Mouse (Mus musculus) heart, adult 18-20 months (tissue): ENCODE measurements around the gene Cpsf3. TPM values are rescaled to one million over a fixed set of nuclear protein-coding genes. Genes with fewer than 3 reads are reported as not detected.

Source experiments
- DNase-seq, 2 experiments: peaks; one replicate each; pipeline ENCODE4 v3.0.0; 2021 to 2022; ENCODE audit warnings: mixed read lengths in 1 of 2
- total RNA-seq, 2 experiments: library from RNA; stranded (reverse); gene quantifications; 2 replicates each; pipeline ENCODE4 v1.2.3; 2021

Cpsf3 gene
- total RNA-seq, 2 experiments from 2014 or later, result 34.6 to 38.5 TPM

DNA sequence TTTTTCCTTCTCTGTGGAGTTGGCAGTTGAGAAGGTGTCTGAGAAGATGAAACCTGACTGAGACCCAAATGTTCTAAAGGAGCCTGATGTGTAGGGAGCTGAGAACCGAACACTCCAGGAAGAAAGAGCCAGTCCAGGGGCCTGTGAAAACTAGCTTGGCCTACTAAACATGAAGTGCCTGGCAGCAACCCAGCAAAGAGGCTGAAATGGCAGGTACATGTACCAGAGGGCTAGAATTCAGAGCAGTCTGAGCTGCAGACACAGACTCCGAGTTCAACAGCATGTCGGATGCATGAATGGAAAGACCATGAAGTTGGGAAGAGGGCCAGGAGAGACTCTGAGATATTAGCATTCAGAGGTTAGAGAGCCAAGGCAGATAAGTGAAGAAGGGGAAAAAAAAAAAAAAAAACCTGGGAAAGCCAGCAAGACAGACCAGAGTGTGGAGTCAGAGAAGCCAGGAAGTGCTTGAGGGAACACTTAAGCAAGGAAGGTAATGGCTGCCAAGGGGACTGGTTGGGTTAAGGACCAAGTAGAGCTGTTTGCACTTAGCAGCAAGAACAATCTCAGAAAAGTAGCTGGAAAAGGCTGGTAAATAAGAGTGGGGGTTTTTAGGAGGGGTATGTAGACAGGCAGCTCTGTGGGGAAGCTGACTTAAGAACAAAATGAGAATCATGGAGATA, 3.7 kb downstream of the Cpsf3 start:
- no peak for DNase-seq

DNA sequence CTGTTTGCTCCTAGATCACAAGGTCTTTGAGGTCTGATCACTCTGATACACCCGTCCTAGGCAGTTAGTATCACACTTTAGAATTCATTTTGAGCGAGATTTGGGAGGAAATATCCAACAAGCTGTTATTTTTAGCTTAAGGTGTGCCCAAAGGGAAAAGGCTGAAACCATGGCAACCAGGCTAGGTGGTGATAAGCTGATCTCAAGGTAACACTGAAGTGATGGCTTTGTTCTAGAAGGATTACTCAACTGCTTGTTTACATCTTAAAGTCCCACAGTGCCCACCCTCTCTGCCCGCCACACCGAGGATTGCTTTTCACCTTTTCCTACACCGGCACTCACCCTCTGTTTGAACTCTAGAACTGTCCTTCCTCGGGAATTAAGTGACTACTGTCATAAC, 4.5 kb downstream of the Cpsf3 start:
- DNase-seq, result no peak

DNA sequence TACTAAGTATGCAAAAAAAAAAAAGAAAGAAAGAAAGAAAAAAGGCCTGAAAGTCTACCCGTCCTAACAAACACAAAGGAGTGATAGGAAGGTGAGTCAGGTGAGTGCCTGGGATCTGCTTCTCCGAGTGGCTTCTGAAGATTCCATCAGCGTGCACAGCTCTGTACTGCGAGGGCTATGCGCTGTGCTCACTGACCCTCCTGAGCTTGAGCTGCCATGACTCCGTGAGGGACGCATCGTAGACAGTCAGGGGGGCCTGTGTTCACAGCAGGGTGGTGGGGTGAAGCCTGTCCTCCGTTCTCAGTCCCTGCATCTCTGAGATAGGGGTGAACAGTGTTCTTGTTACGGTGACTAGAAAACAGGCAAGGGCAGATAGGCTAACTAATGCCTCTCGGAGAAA, 13.7 kb downstream of the Cpsf3 start:
- DNase-seq, result no peak

DNA sequence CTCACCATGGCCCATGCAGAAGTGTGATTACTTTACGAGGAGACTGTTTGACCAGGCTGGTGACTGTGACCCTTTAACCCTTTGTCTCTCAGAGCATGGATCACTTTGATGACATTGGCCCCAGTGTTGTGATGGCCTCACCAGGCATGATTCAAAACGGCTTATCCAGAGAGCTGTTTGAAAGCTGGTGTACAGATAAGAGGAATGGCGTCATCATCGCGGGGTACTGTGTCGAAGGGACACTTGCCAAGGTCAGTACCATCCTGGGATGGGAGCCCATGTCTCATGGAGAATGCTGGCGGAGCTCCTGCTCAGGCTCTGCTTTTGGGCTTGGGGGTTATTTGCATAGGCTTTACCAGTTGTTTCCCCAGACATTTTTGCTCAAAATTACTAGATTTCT, 16.1 kb downstream of the Cpsf3 start:
- DNase-seq, result peak; percentile 48 to 57

DNA sequence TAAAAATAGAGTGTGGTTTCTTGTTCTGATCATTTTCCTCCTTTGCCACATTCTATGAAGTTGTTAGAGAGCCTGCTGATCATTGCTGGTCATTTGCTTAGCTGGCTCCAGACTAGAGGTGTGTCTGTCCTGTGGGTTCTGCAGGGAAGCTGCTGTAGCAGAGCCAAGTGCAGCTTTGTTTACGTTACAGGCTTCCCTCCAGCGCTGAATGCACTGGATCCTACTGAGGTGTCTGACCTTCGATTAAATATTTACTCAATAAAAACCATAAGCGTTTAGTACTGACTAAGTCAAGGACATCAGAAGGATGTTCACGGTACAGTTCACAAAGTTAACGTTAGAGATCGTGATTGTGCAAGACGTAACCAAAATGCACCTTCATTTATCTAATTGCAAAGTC, 16.7 kb downstream of the Cpsf3 start:
- DNase-seq, result no peak

DNA sequence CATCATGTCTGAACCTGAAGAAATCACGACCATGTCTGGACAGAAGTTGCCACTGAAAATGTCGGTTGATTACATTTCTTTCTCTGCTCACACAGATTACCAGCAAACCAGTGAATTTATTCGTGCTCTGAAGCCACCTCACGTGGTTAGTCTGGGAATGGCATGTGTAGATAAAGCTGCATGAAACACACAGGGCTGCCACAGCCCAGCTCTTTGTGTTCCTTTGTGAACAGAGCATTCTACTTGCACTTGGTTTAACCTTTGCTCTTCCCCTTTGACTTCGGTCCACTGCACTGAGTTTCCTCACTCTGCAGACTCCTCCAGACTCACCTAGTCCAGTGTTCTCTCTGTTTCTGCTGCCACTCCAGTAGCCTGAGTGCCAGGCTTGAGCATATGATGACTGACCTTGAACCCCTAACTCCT, 17.2 kb downstream of the Cpsf3 start:
- DNase-seq, result no peak

DNA sequence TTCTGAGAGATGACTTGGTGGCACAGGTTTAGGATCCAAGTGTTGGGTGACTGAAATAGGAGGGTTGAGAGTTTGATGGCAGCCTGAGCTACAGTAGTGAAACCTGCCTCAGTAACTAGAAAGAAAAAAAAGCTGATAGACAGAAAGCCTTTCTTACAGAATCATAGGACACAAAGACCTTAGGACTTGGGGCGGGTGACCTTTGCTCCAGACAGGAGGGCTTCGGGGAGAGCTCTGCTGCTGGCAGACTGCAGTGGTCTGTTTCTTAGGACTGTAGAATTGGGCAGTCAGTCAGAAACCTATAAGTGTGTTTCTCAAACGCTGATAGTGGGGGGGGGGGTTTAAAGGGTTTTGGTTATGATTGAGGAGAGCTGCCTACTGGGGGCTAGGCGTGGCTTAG, 20.6 kb downstream of the Cpsf3 start:
- DNase-seq, result no peak

DNA sequence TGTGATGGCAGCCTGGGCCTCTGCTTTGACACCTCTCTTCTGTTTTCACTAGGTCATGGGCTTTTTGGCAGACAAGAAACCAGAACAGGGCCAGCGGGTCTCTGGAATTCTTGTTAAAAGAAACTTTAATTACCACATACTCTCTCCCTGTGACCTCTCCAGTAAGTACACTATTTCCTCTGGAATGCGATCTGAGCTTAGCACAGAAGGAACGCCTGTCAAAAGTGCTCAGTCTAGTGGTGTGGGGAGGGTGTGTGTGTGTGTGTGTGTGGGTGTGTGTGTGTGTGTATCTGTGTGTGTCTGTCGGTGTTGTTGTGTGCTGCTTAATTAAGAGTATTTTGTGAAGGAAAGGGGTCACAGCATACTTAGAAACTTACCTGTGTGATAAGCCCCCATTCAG, 21.5 kb downstream of the Cpsf3 start:
- DNase-seq, result no peak

DNA sequence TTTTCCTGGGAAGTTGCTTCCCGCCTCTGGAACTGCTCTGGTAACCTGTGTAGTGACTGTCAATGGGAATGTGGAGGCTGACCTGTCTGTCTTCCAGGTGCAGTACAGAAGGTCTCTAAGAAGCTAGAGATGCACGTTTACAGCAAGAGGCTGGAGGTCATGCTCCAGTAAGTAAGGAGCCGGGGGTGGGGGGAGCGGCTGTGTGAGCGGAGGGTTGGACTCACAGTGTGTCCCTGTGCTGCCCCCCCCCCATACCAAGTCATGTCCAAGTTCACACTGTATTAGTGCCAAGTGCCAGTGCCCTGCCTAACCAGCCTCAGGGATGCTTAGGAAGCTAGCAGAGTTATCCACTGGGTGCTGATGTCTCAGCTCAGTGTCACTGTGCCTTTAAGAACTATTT, 27.0 kb downstream of the Cpsf3 start:
- DNase-seq, result no peak

DNA sequence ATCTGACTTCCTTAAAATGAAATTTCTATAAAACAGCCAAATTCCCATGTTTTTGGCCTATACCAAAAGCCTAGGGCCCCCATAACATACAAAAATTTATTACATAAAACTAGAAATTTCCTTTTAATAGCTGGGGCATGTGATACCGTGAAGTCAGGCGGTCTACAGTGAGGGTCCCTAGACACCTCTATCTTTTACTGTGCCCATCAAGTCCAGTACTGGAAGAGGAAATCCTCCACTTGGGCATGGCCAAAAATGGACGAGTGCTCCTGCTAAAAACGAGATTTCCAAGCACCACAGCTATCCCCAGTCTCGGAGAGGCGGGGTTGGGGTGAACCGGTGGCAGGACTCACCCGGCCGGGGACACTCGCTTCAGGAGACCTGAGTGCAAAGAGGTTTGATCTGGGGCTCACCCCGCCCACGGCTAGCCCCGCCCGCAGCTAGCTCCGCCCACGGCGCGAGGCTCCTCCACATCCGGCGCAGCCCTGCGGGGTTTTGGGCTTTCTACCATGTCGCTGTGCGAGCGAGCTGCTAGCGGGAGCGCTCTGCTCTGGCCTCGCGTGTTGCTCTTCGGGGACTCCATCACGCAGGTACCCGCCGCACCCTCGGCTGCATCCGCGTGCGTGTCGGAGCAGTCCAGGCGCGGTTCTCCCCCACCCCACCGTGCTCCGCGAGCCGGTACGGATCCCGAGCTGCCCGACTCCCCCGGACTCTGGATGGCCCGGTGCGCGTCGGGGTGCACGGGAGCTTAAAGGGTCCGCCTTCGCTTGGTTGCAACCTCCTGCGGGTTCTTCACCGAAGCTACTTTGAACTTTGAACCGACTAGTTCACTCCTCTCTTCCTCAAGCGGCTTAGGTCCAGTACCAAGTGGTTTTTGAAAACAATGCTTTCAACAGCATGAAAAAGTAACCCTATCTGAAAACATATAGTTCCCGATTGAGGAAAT, 31.0 kb downstream of the Cpsf3 start, which contains the start of gene Iah1:
Gene Iah1, plus strand, starts transcription at position 467 of the 946 bp plus-strand sequence.
- peak; percentile 89 to 92 for DNase-seq

DNA sequence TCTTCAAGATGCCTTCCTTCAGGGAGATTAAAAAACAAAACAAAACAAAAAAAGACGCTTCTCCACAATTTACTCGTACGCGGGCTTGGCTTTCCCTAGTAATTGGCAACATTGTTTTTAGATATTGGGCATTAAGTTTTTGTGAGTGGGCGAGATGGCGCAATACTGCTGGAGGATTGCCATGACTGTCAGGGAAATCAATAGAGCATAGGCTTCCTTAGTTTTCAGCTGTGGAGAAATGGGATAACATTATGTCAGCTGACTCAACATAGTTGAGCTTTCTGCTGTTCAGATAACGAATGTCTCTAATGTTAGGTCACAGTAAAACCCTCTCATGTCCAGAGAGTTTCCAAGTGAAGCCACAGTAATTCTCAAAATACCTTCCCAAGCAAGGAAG, 31.7 kb downstream of the Cpsf3 start:
- DNase-seq, result peak; percentile 68 to 83

DNA sequence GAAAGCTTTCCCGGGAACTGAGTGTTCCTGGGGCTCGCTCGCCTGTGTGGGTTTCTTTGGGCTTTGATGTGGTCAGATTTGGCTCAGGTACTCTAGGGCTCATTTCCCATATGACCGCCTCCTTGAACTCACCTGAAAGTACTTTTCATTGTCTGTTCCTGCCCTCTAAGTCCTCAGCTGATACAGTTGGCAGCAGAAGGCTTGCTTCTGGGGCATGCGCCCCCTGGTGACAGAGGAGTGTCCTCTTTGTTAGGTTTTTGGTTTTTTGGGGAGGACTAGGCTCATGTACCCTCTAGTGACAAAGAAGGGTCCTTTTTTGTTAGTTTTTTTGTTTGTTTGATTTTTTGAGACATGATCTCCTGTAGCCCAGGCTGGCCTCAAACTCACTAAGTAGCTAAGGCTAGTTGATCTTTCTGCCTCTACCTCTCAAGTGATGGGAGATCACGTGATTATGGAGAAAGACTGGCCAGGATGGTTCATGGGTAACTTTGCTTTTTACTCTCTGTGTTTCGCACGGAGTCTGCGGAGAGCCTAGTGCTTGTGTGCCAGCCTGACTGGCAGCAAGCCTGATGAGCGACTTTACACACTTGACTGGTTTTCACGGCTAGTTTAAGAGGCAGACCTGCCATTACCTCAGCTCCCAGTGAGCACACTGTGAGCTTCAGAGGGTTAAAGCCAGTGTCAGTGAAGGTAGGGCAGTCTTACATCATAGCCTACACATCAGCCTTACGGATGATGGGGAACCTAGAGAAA, 33.1 kb downstream of the Cpsf3 start:
- DNase-seq, result peak; percentile 47 to 75

DNA sequence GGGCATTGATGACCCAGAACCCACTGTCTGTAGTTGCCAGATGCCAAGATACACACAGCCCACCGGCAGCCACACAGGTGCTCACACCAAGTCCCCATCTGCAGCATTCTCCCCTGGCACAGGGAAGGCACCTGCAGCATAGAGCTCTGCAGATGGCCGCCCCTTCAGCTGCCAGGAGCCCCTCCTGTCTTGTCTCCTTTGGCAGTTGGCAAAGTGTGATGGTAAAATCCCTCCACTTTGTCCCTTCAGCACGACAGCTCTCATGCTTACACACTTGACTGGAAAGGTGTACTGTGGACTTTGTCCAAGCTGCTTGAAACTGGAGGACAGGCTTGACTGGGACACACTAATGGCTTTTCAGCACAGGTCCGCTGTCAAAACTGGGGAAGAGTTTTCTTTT, 35.1 kb downstream of the Cpsf3 start:
- no peak for DNase-seq

DNA sequence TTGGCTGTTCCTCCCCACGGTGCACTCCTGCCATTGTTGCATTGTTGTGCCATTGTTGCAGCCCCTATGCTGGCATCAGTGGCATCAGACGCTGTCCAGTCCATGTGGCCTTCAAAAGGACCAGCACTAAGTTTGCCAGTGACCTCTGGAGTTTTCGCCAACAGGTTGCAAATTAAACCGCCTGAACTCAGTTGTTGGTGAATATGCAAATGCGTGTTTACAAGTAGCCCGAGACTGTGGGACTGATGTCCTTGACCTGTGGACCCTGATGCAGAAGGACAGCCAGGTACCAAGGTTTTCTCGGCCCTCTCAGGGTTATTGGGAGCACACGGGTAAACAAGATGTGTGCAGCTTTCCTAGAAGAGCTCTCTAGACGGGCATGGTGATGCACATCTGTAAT, 36.0 kb downstream of the Cpsf3 start:
- DNase-seq, result no peak

DNA sequence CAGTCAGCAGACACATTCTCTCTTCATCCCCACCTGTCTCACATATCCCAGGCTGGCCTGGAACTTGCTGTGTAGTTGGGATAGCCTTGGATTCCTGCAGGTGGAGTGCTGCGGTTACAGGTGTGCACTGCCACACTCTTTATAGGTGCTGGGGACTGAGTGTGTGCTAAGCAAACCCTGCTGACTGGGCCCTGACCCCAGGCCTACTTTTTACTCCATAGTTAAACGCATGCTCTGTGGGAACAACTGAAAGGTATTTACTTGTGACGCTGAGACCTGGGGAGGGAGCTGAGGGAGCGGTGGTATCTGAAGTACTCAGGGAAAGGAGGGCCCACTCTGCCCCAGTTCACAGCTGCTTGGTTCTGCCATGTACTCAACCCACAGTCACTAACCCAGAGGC, 37.1 kb downstream of the Cpsf3 start:
- no peak for DNase-seq

DNA sequence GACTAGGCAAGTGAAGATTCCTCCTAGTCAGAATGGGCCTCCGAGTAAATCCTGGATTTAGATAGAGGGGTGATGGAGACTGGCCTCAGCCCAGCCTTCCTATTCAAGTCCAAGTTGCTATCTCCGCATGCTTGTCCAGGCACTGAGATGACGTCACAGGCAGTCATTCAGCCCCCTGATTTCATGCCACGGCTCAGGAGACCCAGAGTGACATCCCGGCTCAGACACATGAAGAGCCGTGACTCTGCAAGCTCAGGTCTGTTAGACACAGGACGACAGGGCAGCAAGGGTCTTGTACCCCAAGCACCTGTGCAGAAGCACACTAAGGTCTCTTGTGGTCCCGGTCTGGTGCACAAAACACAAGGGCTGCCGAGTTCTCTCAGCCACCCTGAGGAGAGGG, 37.7 kb downstream of the Cpsf3 start:
- no peak for DNase-seq

DNA sequence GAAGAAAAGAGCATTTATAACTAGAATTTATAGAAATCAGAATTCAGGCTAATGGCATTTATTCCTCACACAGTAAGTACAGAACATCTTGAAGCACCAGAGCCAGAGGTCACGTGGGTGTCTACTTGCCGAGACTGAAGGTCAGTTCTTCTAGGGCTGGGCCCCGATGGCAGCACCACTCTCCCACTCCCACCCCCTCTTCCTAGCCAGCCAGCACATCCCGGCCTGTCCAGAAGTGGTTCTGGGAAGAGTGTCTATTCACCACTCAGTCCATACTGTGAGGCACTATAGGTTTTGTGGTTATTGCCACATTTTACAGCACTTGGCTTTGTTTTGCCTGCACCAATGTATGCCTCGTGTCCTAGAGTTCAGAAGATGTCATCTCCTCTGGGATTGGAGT, 38.9 kb downstream of the Cpsf3 start:
- no peak for DNase-seq

DNA sequence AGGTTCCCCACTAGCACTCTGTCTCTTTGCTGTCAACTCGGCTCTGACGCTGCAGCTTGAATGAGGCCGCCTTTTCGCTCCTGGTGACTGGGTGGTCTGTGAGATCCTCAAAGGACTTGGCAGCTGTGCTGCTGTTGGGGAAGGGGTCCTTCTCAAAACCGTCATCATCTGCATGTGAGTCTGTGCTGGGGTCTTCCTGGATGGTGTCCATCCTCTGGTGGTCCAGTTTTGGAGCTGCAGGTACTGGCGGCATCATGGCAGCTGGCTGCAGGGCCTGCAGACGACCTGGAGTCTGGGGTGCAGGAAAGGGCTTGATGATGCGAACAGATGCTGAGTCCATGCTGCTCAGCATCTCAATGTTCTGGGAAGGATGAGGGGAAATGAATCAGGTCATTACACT, 40.1 kb downstream of the Cpsf3 start:
- DNase-seq, result no peak

DNA sequence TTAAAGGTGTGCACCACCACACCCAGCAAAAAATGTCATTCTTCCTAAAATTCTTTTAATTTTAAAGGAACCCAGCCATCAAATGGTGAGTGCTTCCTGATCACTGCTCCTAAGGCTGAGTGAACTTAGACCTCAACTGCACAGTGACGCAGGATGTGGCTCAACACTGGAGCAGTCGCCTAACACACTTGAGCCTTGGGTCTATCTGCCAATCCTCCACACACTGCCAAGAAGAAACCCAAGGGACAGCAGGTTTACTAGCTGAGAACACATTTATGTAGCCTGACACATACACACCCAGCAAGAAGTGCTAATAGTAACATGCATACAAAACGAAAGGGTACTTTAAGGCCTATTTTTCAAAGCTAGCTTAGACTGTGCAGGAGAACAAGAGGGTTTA, 41.1 kb downstream of the Cpsf3 start:
- DNase-seq, result no peak

DNA sequence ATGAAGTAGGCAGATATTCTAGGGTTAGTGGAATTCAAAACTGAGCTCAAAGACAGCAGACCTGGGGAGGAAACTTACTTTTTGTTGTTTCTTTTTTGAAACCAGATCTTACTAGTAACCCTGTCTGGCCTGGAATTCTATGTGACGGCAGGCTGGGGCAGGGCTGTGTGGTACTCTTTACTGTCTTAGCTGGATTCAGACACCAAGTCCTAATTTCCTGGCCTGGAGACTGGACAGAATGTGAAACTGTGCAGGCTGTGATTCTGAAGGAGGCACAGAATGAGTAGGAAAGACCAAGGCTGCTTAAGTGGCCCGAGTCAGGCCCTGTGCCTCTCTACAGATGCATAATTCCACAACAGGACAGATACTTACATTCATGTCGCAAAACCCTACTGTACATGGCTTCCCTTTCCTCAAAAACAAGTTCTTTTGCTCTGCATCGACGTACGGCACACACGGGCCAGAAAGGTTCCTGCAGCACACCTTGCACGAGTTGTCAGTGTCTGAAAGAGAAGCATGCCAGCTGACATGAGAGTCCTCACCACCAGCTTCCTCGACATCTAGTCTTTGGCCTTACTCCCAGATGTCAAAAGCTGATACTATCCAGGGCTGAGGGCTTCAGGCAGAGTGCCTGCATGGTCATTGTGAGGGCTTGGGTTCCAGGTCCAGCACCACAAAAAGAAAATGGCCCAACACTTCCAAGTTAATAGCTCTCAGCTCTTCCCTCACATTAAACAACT, 44.6 kb downstream of the Cpsf3 start:
- DNase-seq, result no peak

DNA sequence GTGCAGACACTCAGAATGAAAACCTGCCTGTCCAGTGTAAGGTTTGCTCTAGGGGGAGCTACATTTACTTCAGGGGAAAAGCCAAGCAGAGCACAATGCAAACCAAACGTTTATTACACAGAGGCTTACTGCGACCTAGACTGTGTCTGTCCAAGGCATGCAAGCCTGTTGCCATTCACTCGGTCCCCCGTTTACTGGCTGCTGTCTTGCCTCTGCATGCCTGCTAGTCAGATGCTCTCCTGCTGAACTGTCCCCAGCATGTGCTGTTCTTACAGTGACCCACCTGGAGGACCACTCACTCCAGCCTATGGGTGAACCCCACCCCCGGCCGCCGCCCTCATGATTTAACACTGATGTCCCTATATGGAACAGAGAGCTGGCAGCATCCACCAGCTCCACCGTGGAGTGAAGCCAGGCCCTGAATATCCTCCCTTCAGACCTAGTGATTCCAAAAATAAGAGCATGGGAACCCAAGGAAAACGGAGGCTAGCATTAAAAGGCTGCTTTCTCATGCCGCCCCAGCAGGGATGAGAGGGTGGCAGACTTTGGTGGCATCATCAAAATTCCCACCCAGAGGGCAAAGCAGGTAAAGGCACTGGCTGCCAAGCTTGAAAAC, 45.9 kb downstream of the Cpsf3 start:
- DNase-seq, result peak; percentile 39 to 52

DNA sequence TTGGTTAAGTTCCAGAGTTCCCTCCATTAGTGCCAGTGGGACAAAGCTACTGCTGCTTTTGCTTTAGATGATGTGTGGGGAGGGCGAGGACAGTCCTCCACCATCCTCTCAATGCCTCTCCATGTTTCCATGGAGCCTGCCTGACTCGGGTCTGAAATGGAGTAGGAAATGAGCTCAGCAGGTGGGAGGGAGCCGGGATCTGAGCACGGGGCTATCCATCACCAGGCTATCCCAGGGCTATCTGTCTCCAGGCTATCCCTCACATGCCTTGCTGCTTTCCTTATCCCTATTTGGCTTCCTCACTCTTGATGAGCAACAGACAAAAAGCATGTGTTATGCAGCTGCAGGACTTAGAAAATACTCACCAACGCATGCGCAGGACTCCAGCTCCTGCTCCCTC, 46.5 kb downstream of the Cpsf3 start:
- DNase-seq, result no peak
